Mouse (Mus musculus) lung, postnatal 0 days (tissue): ENCODE data around the gene Mcee.

Experiments used
- CTCF ChIP-seq: IDR thresholded peaks from 2 replicates; pipeline ENCODE4 v1.5.1; 2016; ENCODE audit warnings: antibody characterized with exemption, mild to moderate bottlenecking
- EP300 ChIP-seq: IDR thresholded peaks from 2 replicates; pipeline ENCODE4 v1.6.1; 2016; ENCODE audit warnings: antibody characterized with exemption, mild to moderate bottlenecking, control low read depth

GRCm38 (mm10) chr7:64351087-64351486, 41.3 kb upstream of the Mcee start:
- TF ChIP-seq CTCF (no peak), EP300 (no peak)
